Mouse (Mus musculus): Measurements from ENCODE around the gene Rnf213. TPM values are rescaled to one million over a fixed set of nuclear protein-coding genes. Genes with fewer than 3 reads are reported as not detected.
A peak's percentile ranks its signal among the peaks of the same experiment; 100 is the strongest.
"Not testable (repeated sequence)": the region's sequence is repeated elsewhere in the genome, so short reads cannot be mapped to it uniquely, and the experiment has no call there.

Rnf213 gene
- polyA plus RNA-seq, 1 experiment from 2014 or later = 8.5 TPM

DNA sequence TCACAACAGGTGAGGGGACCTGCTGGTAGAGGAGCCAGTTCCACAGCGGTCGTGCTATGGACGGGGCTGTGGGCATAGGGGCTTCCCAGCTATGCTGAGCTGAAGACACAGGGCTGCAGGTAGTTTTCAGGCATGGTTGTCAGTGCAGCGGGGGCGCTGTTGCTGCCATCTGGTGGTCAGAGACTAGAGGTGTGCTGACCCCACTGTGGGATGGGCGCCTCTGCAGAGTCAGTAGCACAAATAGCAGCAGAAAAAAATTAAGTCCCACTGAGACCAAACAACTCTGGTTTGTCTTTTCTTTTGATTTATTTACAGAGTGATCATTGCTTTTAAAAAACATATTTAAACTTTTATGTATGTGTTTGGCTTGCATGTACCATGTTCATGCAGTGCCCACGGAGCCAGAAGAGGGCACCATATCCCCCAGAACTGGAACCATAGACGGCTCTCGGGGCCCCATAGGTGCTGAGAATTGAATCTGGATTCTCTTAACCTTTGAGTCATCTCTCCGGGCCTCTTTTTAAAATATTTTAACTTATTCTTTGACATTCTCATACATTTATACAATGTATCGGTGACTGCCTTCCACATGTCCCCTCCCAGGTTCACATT lies 29.3 kb upstream of the Rnf213 start:
- no peaks in the 10 kb centered on the region; the same call in 1 of the 2 replicates for H3K9me3 ChIP-seq (replicated peaks)
- H3K9ac ChIP-seq = no peak overlapping the region
- 35% methylated on average over 11 of the region's 11 CpGs for WGBS
- no peaks in the 10 kb centered on the region for H3K27me3 ChIP-seq (replicated peaks)
- H3K27ac ChIP-seq (ENCODE audit: poor library complexity, severe bottlenecking) = no peak overlapping the region
- ATAC-seq (ENCODE audit: insufficient number of reproducible peaks, low FRiP score) = peak; percentile 66; the same call in 1 of the 2 replicates
- peaks cover 8% of the 10 kb centered on the region; the same call in 1 of the 2 replicates for H3K4me1 ChIP-seq (replicated peaks)
- peak overlapping the region; percentile 1; the same call in 1 of the 2 replicates for H3K4me2 ChIP-seq
- no peak overlapping the region for H3K4me3 ChIP-seq
- H3K36me3 ChIP-seq = peaks cover 53% of the 10 kb centered on the region

DNA sequence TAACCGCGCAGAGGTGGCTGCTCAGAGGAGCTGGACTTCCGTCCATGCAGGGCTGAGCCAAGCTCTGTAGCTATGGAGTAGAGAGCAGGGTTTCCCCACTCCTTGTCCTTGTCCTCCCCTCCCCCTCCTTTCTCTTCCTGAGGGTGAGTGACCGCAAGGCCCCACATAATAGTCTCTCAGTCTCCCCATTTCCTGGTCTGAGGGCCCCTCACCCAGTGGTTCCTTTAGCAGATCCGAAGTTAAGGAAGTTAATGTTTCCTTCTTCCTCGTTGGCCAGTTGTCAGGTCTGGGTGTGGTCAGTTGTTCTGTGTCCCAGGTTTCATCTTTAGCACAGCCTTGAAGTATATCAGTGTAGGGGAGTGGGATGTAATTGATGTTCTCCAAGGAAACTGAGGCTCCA lies 17.5 kb upstream of the Rnf213 start:
- no peak overlapping the region for H3K4me3 ChIP-seq
- ATAC-seq (ENCODE audit: insufficient number of reproducible peaks, low FRiP score) = no peak
- peaks cover 38% of the 10 kb centered on the region for H3K36me3 ChIP-seq
- 0 out of 2 replicates have a peak, but pooled peaks cover 6% of the 10 kb centered on the region for H3K4me1 ChIP-seq (replicated peaks)
- H3K9me3 ChIP-seq (replicated peaks) = no peaks in the 10 kb centered on the region
- no peak overlapping the region for H3K4me2 ChIP-seq
- H3K27me3 ChIP-seq (replicated peaks) = no peaks in the 10 kb centered on the region
- no peak overlapping the region for H3K27ac ChIP-seq (ENCODE audit: poor library complexity, severe bottlenecking)
- WGBS = 66% methylated on average over 6 of the region's 6 CpGs
- no peak overlapping the region for H3K9ac ChIP-seq

DNA sequence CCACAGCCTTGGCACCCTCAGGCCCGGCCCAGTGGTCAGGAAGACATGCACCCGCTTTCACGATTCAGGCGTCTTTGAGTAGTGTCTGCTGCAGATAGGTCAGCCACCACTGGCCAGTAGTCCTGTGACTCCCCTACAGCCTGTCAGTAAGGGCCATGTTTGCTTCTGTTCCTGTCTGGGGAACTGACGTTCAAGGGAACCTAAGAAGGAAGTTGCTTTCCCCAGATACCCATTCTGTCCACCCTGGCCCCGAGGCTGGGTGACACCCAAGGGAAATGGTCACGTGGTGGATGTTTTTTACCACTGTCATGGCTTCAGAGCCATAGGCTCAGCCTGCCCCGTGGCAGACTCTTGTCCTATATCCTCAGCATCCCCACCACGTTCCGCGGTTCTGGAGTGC lies 15.6 kb upstream of the Rnf213 start:
- no peak overlapping the region for H3K9ac ChIP-seq
- 92% methylated on average over 11 of the region's 11 CpGs for WGBS
- peaks cover 19% of the 10 kb centered on the region for H3K4me1 ChIP-seq (replicated peaks)
- H3K27ac ChIP-seq (ENCODE audit: poor library complexity, severe bottlenecking) = no peak overlapping the region
- no peak for ATAC-seq (ENCODE audit: insufficient number of reproducible peaks, low FRiP score)
- no peaks in the 10 kb centered on the region for H3K27me3 ChIP-seq (replicated peaks)
- H3K36me3 ChIP-seq = peaks cover 38% of the 10 kb centered on the region
- H3K4me2 ChIP-seq = no peak overlapping the region
- H3K9me3 ChIP-seq (replicated peaks) = no peaks in the 10 kb centered on the region
- H3K4me3 ChIP-seq = no peak overlapping the region

DNA sequence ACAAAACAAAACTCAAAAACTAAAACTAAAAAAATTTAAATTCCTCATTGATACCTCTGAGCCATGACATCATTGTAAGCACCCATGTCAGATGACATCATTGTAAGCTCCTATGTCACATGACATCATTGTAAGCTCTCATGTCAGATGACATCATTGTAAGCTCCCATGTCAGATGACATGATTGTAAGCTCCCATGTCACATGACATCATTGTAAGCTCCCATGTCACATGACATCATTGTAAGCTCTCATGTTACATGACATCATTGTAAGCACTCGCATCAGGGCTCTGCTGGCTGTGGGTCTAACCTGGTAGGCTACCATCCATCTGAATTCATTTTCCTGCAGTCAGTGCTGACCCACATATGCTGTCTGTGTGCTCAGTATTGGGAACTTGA lies 14.3 kb upstream of the Rnf213 start:
- H3K4me3 ChIP-seq = no peak overlapping the region
- no peak for ATAC-seq (ENCODE audit: insufficient number of reproducible peaks, low FRiP score)
- peaks cover 21% of the 10 kb centered on the region for H3K4me1 ChIP-seq (replicated peaks)
- H3K9ac ChIP-seq = no peak overlapping the region
- H3K27me3 ChIP-seq (replicated peaks) = no peaks in the 10 kb centered on the region
- H3K4me2 ChIP-seq = no peak overlapping the region
- no peaks in the 10 kb centered on the region for H3K9me3 ChIP-seq (replicated peaks)
- peaks cover 38% of the 10 kb centered on the region for H3K36me3 ChIP-seq
- H3K27ac ChIP-seq (ENCODE audit: poor library complexity, severe bottlenecking) = no peak overlapping the region
- 89% methylated on average over 1 of the region's 1 CpGs for WGBS

DNA sequence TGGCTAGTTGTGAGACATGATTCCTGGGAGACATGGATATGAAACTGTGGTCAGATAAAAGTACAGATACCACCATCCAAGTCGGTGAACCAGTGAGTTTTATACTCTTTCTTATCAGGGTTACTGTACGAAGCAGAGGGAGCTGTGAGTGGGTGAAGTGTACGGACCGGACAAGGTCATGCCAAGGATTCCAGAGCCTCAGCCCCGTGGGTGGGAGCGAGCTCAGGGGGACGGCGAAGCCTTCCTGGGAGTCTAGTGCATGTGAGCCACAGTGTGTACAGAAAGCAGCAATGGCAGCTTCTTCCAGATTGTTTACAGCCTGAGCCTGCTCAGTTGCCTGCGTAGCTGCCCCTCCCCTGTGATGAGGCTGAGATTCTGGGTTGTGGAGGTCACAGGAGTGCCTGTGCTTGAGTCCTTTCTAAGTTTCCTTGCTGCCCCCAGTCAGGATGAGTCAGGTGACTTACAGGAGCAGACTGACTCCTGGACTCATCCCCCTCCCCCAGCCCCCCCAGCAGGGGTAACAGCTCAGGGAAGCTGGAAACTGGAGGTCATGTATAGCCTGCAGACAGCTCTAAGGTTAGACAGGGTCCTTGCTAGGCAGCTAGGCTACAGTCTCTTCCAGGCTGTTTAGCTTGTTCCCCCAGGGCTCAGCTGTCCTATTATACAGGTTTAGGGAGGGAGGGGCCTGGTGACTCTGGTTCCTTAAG lies 11.1 kb upstream of the Rnf213 start:
- Histone ChIP-seq H3K27me3 (replicated peaks) (no peaks in the 10 kb centered on the region), H3K9ac (peak overlapping the region; percentile 39; the same call in 1 of the 2 replicates), H3K4me1 (replicated peaks) (peaks cover 20% of the 10 kb centered on the region), H3K36me3 (peaks cover 35% of the 10 kb centered on the region), H3K9me3 (replicated peaks) (no peaks in the 10 kb centered on the region), H3K4me3 (no peak overlapping the region), H3K27ac (ENCODE audit: poor library complexity, severe bottlenecking) (peak overlapping the region; percentile 65), H3K4me2 (no peak overlapping the region)
- 36% methylated on average over 9 of the region's 9 CpGs for WGBS
- no peak for ATAC-seq (ENCODE audit: insufficient number of reproducible peaks, low FRiP score)

DNA sequence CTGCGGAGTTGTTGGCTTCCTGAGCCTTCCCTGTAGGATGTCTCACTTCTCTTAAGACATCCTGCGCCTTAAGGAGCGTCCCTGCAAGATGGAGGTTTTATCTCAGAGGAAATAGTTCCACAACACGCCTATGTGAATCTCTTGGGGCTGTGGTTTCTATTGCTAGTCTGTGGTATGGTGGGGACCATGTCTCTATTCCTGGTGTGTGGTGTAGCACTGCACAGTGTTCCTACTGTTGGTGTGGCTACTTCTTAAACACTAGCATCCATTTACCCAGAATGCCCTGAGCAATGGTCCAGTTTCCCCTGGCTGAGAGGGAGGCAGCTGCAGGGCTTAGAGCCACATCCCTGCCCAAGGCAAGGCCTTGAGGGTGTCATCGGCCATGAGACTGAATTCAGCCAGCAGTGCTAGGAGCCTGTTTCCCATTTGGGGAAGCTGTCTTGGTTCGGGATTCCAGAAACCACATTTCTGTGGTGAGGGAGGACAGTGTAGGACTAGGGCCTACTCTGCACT lies 10.5 kb upstream of the Rnf213 start:
- peak overlapping the region; percentile 65 for H3K27ac ChIP-seq (ENCODE audit: poor library complexity, severe bottlenecking)
- H3K4me1 ChIP-seq (replicated peaks) = peaks cover 26% of the 10 kb centered on the region
- peaks cover 29% of the 10 kb centered on the region for H3K36me3 ChIP-seq
- WGBS = 68% methylated on average over 6 of the region's 6 CpGs
- peak overlapping the region; percentile 39; the same call in 1 of the 2 replicates for H3K9ac ChIP-seq
- H3K4me3 ChIP-seq = no peak overlapping the region
- no peaks in the 10 kb centered on the region for H3K9me3 ChIP-seq (replicated peaks)
- no peaks in the 10 kb centered on the region for H3K27me3 ChIP-seq (replicated peaks)
- no peak for ATAC-seq (ENCODE audit: insufficient number of reproducible peaks, low FRiP score)
- no peak overlapping the region for H3K4me2 ChIP-seq

DNA sequence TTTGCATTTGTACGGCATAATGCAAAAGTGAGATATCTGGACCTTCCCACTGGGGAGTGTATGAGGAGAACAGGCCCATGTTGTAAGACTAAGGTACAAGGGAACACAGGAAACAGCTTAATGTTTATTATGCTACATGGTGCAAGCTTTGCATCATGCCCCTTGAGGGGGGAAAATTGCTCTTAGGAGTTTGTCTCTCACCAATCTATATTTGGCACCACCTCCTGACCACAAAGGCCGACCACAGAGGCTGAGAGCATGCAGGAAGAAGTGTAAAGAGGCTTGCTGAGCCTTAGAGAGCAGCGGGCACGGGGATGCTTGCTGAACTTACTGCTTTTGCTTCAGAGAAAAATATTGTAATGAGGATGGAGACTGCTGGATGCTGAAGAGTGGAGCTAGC lies 8.0 kb upstream of the Rnf213 start:
- H3K4me2 ChIP-seq = no peak overlapping the region
- no peak for ATAC-seq (ENCODE audit: insufficient number of reproducible peaks, low FRiP score)
- H3K9ac ChIP-seq = no peak overlapping the region
- H3K27me3 ChIP-seq (replicated peaks) = peaks cover 4% of the 10 kb centered on the region; the same call in 1 of the 2 replicates
- peaks cover 6% of the 10 kb centered on the region for H3K36me3 ChIP-seq
- peak overlapping the region; percentile 31; the same call in 1 of the 2 replicates for H3K27ac ChIP-seq (ENCODE audit: poor library complexity, severe bottlenecking)
- no peaks in the 10 kb centered on the region for H3K9me3 ChIP-seq (replicated peaks)
- H3K4me3 ChIP-seq = no peak overlapping the region
- 35% methylated on average over 4 of the region's 4 CpGs for WGBS
- peaks cover 41% of the 10 kb centered on the region for H3K4me1 ChIP-seq (replicated peaks)

DNA sequence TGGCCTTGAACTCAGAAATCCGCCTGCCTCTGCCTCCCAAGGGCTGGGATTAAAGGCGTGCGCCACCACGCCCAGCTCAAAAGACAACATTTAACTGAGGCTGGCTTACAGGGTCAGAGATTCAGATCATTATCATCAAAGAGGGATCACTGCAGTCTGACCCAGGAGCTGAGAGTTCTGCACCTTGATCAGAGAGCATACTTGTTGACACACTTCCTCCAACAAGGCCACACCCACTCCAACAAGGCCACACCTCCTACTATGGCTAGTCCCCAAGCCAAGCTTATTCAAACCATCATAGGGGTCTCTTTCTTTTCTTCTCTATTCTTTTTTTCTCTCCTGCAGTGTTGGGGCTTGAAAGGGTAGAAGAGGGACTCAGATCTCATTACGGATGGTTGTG lies 6.6 kb upstream of the Rnf213 start:
- Histone ChIP-seq H3K27me3 (replicated peaks) (peaks cover 4% of the 10 kb centered on the region; the same call in 1 of the 2 replicates), H3K9ac (no peak overlapping the region), H3K4me1 (replicated peaks) (peaks cover 45% of the 10 kb centered on the region), H3K4me3 (no peak overlapping the region), H3K4me2 (no peak overlapping the region), H3K9me3 (replicated peaks) (no peaks in the 10 kb centered on the region), H3K27ac (ENCODE audit: poor library complexity, severe bottlenecking) (no peak overlapping the region), H3K36me3 (no peaks in the 10 kb centered on the region)
- 91% methylated on average over 5 of the region's 5 CpGs for WGBS
- no peak for ATAC-seq (ENCODE audit: insufficient number of reproducible peaks, low FRiP score)

DNA sequence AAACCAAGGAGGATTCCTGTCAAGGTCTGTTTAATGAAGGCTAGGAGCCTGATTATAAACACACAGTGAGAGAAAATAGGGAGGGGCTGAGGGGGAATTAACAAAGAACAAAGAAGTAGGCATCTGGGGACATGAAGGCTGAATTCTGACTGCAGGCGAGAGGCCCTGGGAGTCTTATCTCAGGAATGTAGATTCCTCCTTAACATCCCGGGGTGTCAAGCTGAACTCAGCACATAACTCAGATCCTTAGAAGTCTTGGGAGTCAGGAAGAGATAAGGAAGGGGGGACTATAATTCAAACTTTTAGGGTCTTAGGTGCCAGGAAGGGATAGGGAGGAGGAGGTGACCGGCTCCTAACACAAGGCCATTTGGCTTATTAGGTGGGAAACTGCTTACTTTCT lies 5.6 kb upstream of the Rnf213 start:
- not testable (repeated sequence) for H3K9ac ChIP-seq; H3K9me3 ChIP-seq (replicated peaks); ATAC-seq (ENCODE audit: insufficient number of reproducible peaks, low FRiP score); H3K27me3 ChIP-seq (replicated peaks); H3K4me3 ChIP-seq; H3K4me2 ChIP-seq; H3K36me3 ChIP-seq
- 2% methylated on average over 3 of the region's 3 CpGs for WGBS
- Histone ChIP-seq H3K27ac (ENCODE audit: poor library complexity, severe bottlenecking) (peak overlapping the region; percentile 70), H3K4me1 (replicated peaks) (peaks cover 44% of the 10 kb centered on the region)

DNA sequence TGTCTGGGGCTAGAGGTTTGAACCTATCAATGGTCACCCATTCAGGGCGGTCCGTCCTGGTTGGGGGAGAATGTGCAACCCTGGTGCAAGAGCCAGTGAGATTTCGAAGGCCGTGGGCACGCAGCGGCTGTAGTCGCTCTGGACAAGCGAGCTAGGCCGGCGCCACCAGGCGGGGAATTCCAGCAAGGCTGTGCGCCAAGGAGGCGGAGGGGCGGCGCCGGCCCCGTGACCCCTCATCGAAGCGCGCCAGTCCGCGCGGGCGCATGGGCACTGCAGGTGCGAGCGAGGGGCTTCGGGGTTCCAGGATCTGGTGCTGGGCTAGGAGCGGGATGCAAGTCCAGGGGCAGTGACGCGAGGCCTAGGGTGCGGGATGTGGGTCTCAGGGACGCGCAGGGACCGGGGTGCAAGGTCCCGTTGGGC lies 3.0 kb upstream of the Rnf213 start:
- Histone ChIP-seq H3K27ac (ENCODE audit: poor library complexity, severe bottlenecking) (peak overlapping the region; percentile 91), H3K4me3 (peak overlapping the region; percentile 69), H3K36me3 (no peaks in the 10 kb centered on the region), H3K4me2 (peak overlapping the region; percentile 83), H3K9ac (peak overlapping the region; percentile 87), H3K9me3 (replicated peaks) (no peaks in the 10 kb centered on the region), H3K4me1 (replicated peaks) (peaks cover 54% of the 10 kb centered on the region), H3K27me3 (replicated peaks) (peaks cover 13% of the 10 kb centered on the region)
- under 1% methylated on average over 35 of the region's 35 CpGs for WGBS
- ATAC-seq (ENCODE audit: insufficient number of reproducible peaks, low FRiP score) = peak; percentile 64
